Mouse (Mus musculus) heart, adult 2 months (tissue): ENCODE results near the gene Dock6.

Experiments used
- CTCF ChIP-seq: fragments of 200-600 bp; IDR thresholded peaks from 2 replicates; pipeline ENCODE4 v1.8.1; 2022; ENCODE audit warnings: antibody characterized with exemption, mild to moderate bottlenecking, moderate library complexity
- POLR2A ChIP-seq: fragments of 200-500 bp; IDR thresholded peaks from 2 replicates; pipeline ENCODE4 v1.6.1; 2011; ENCODE audit warnings: mild to moderate bottlenecking, low read depth, low read length, control low read depth; ENCODE audit not compliant: insufficient read depth

GRCm38 (mm10) chr9:21830461-21830850 lies 22.0 kb downstream of the Dock6 start:
- TF ChIP-seq POLR2A = no peak
- TF ChIP-seq CTCF = no peak
